In the genomic region with DNA sequence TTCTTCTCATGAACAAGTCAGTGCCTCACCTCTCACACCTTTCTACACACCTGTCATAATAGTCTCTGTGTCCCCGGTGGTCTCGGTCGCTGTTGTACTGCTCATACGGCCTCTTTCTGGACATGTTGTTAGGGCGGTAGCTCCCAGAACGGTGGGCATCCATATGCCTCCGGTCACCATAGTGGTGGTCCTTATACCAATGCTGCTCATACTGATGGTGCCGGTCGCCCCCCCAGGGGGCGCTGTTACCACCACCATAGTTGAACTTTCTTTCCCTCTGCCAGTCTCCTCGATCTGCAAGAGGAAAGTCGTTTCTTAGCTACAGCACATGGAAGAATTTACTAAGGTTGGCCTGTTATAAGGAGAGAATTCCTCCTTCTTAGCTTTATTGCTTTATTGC, we compare ENCODE assay signal across 9 mouse cellular contexts.
DNase-seq lines count a peak whose midpoint lies in the region; ATAC-seq and TF ChIP-seq lines count a peak whose summit lies in the region.
"Had no signal": no experiment of that assay in that cellular context is flagged by ENCODE, and none has a peak within 500 bp of the region (broad histone marks: within the 10 kb centered on the region; RNA-seq: fewer than 3 reads in every experiment).

No protein-coding gene starts in this region.

- no peak overlapping the region for H3K9ac ChIP-seq in hindbrain, postnatal 0 days (replicated peaks; ENCODE audit: low read length)

- peaks cover 13% of the 10 kb centered on the region; the same call in 1 of the 2 replicates for H3K4me1 ChIP-seq in E14TG2a.4 (replicated peaks; ENCODE audit: low read depth, low read length)
- no peaks in the 10 kb centered on the region for H3K4me1 ChIP-seq in hindbrain, postnatal 0 days (ENCODE audit: insufficient read depth, low read length)
- H3K4me1 ChIP-seq in heart, embryonic 10.5 days = peaks cover 7% of the 10 kb centered on the region

- peak; percentile 75 for TF ChIP-seq CTCF in E14TG2a.4 (conservative IDR thresholded peaks at IDR 0.05; ENCODE audit: low read length)
- TF ChIP-seq CTCF in hindbrain, postnatal 0 days (IDR thresholded peaks at IDR 0.05; ENCODE audit: low read depth) = peak; percentile 44

- H3K36me3 ChIP-seq in E14TG2a.4 (ENCODE audit: insufficient read depth, low read length) = peaks cover 94% of the 10 kb centered on the region
- H3K36me3 ChIP-seq in hindbrain, postnatal 0 days (ENCODE audit: insufficient read depth, low read length) = peaks cover 58% of the 10 kb centered on the region
- peaks cover 84% of the 10 kb centered on the region for H3K36me3 ChIP-seq in heart, embryonic 10.5 days

- no peak overlapping the region for H3K4me2 ChIP-seq in hindbrain, postnatal 0 days (ENCODE audit: low read depth, low read length)

- H3K27ac ChIP-seq in hindbrain, postnatal 0 days = no peak overlapping the region
- H3K27ac ChIP-seq in heart, embryonic 10.5 days = no peak overlapping the region

- peak; percentile 45 to 58 for DNase-seq in kidney, postnatal 4 days
- DNase-seq in kidney, adult 8-10 months = no peak
- peak; percentile 53 to 55 for DNase-seq in B cell, adult 2 months
- DNase-seq in hindbrain, postnatal 0 days (ENCODE audit: low spot score) = peak; percentile 48
- DNase-seq in left cerebral cortex, postnatal 14 days (ENCODE audit: low spot score in 2 of 2) = no peak
- DNase-seq in heart, embryonic 10.5 days (ENCODE audit: low spot score) = no peak
- DNase-seq: cerebellum, adult 11-12 months had no signal

- 73% methylated on average over 12 of the region's 12 CpGs for WGBS in hindbrain, postnatal 0 days
- 74% methylated on average over 12 of the region's 12 CpGs for WGBS in heart, embryonic 10.5 days

- no peak overlapping the region for H3K4me3 ChIP-seq in E14TG2a.4 (replicated peaks; ENCODE audit: low read length)
- no peak overlapping the region for H3K4me3 ChIP-seq in hindbrain, postnatal 0 days (ENCODE audit: low read length)
- no peak overlapping the region for H3K4me3 ChIP-seq in heart, embryonic 10.5 days

- intact Hi-C loops in left cerebral cortex, postnatal 14 days (cut with DNase I) = no loop called here

- H3K27me3 ChIP-seq in E14TG2a.4 (ENCODE audit: insufficient read depth, low read length) = no peaks in the 10 kb centered on the region
- no peaks in the 10 kb centered on the region for H3K27me3 ChIP-seq in hindbrain, postnatal 0 days (ENCODE audit: insufficient read depth, low read length)
- H3K27me3 ChIP-seq in heart, embryonic 10.5 days (ENCODE audit: insufficient read depth, poor library complexity, severe bottlenecking) = no peaks in the 10 kb centered on the region

- H3K9me3 ChIP-seq in E14TG2a.4 (ENCODE audit: low read length) = no peaks in the 10 kb centered on the region
- H3K9me3 ChIP-seq in hindbrain, postnatal 0 days (ENCODE audit: low read length) = no peaks in the 10 kb centered on the region
- H3K9me3 ChIP-seq in heart, embryonic 10.5 days = no peaks in the 10 kb centered on the region

- no peak for ATAC-seq in hindbrain, postnatal 0 days
- ATAC-seq in erythroblast, adult 5-6 weeks (replicated peaks; ENCODE audit: low FRiP score, poor library complexity, severe bottlenecking) = no peak

Comparison
In these comparisons a context has a peak if more than half of its experiments do, and no peak if none do; other contexts are left out.
1. DNase-seq: peak in kidney, postnatal 4 days (2 of 2), B cell, adult 2 months (2 of 2) and hindbrain, postnatal 0 days (single experiment); none in kidney, adult 8-10 months (0 of 2), left cerebral cortex, postnatal 14 days (0 of 2) and heart, embryonic 10.5 days (single experiment).